Mouse (Mus musculus) liver, embryonic 13.5 days (tissue): ENCODE measurements around the gene Adgrg1. TPM values are rescaled to one million over a fixed set of nuclear protein-coding genes. Genes with fewer than 3 reads are reported as not detected.
A peak's percentile ranks its signal among the peaks of the same experiment; 100 is the strongest.

Source experiments
- ATAC-seq: fragments of 200-750 bp; cut with Nextera tagmentation; 2 replicates; pipeline ENCODE4 v1.8.0; 2017; ENCODE audit warnings: low read depth, mild to moderate bottlenecking, moderate number of reproducible peaks, moderate library complexity
- DNase-seq: peaks from one replicate; pipeline ENCODE4 v3.0.0; 2022
- H3K27ac ChIP-seq: fragments of 300-500 bp; sonication (generic); 2 replicates; pipeline ENCODE4 v1.5.1; 2015; ENCODE audit warnings: moderate library complexity, mild to moderate bottlenecking, inconsistent platforms
- H3K27me3 ChIP-seq: fragments of 300-500 bp; sonication (generic); 2 replicates; pipeline ENCODE4 v1.6.1; 2015; ENCODE audit warnings: mild to moderate bottlenecking, inconsistent platforms
- H3K36me3 ChIP-seq: fragments of 300-500 bp; sonication (generic); 2 replicates; pipeline ENCODE4 v1.6.1; 2015; ENCODE audit warnings: mild to moderate bottlenecking, inconsistent platforms
- H3K4me1 ChIP-seq: fragments of 300-500 bp; sonication (generic); replicated peaks from 2 replicates; pipeline ENCODE4 v1.6.1; 2015; ENCODE audit warnings: inconsistent platforms
- H3K4me2 ChIP-seq: fragments of 300-500 bp; sonication (generic); 2 replicates; pipeline ENCODE4 v1.6.1; 2015; ENCODE audit warnings: inconsistent platforms, mild to moderate bottlenecking, moderate library complexity
- H3K4me3 ChIP-seq: fragments of 300-500 bp; sonication (generic); replicated peaks from 2 replicates; pipeline ENCODE4 v1.5.1; 2015; ENCODE audit warnings: mild to moderate bottlenecking, inconsistent platforms
- H3K9ac ChIP-seq: fragments of 300-500 bp; sonication (generic); 2 replicates; pipeline ENCODE4 v1.6.1; 2015; ENCODE audit warnings: mild to moderate bottlenecking, inconsistent platforms
- H3K9me3 ChIP-seq: fragments of 300-500 bp; sonication (generic); replicated peaks from 2 replicates; pipeline ENCODE4 v1.6.1; 2016; ENCODE audit warnings: inconsistent platforms
- WGBS: fragments of 180-500 bp; shearing (Covaris S2); methylation state at CpG from one replicate; pipeline ENCODE4 v1.1.7; 2015; ENCODE audit not compliant: insufficient replicate concordance; 5-methylcytosine and 5-hydroxymethylcytosine counted together
- polyA plus RNA-seq: library from polyadenylated mRNA; unstranded; fragments of >200 nt; fragmentation: Nextera tagmentation; extraction: Ambion mirVana; gene quantifications from 2 replicates; pipeline ENCODE4 v1.2.1, GENCODE M21; 2015

Adgrg1 gene
- polyA plus RNA-seq, 1 experiment from 2014 or later = 42.7 TPM

GRCm38 (mm10) chr8:94987553-94987952 lies 13.0 kb downstream of the Adgrg1 start:
- Histone ChIP-seq H3K4me1 (peaks cover 96% of the 10 kb centered on the region), H3K27ac (peak overlapping the region; percentile 98), H3K9ac (peak overlapping the region; percentile 95), H3K9me3 (no peaks in the 10 kb centered on the region), H3K4me3 (peak overlapping the region; percentile 82), H3K27me3 (no peaks in the 10 kb centered on the region), H3K36me3 (peaks cover 52% of the 10 kb centered on the region), H3K4me2 (peak overlapping the region; percentile 95)
- no peak for ATAC-seq
- 20% methylated on average over 7 of the region's 7 CpGs for WGBS
- DNase-seq = no peak

DNA sequence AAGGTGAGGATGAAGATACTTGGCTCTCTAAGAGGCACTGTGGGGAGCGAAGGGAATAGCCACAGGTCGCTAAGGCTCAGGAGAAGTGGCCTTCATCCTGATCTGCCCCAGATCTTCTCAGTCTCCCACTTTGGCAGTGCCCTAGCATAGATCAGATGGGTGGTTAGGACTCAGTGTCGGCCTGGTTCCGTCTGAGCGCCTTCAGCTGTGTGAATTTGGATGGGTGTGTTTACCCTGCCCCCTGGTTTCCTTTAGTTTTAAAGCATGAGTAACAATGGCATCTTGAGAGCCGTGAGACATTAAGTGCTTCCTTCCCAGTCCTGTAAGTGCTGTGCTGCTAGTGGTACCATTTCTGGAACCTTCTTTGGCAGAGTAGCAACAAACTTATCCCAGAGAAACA lies 14.1 kb downstream of the Adgrg1 start:
- no peak for ATAC-seq
- Histone ChIP-seq H3K4me1 (peaks cover 96% of the 10 kb centered on the region), H3K9ac (peak overlapping the region; percentile 95; the same call in 1 of the 2 replicates), H3K27ac (peak overlapping the region; percentile 98), H3K4me2 (peak overlapping the region; percentile 95), H3K27me3 (no peaks in the 10 kb centered on the region), H3K4me3 (peak overlapping the region; percentile 82), H3K36me3 (peaks cover 63% of the 10 kb centered on the region), H3K9me3 (no peaks in the 10 kb centered on the region)
- no peak for DNase-seq
- WGBS = 36% methylated on average over 6 of the region's 6 CpGs

DNA sequence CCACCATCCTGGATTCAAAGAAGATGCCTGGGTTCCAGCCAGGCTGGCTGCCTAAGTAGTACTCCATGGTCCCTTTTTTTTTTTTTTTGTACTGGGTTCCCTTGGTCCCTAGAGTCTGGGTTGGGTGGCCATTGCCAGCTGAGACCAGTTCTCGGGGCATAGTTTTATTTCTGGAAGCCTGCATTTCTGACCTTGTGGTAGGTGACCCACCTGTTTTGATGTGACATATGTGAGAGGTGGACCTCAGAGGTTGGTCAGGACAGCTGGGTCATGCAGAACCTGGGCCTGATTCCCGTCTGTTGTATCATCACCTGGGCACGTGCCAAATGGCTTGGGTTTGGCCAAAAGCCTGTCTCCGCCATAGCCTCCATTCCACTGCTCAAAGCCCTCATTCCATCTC lies 15.2 kb downstream of the Adgrg1 start:
- DNase-seq = no peak
- peaks cover 100% of the 10 kb centered on the region for H3K4me1 ChIP-seq
- ATAC-seq = no peak
- peak overlapping the region; percentile 95 for H3K4me2 ChIP-seq
- H3K4me3 ChIP-seq = no peak overlapping the region
- 71% methylated on average over 4 of the region's 4 CpGs for WGBS
- 0 out of 2 replicates have a peak overlapping the region, but pooled peaks have one; percentile 98 for H3K27ac ChIP-seq
- H3K36me3 ChIP-seq = peaks cover 74% of the 10 kb centered on the region
- H3K27me3 ChIP-seq = no peaks in the 10 kb centered on the region
- no peak overlapping the region for H3K9ac ChIP-seq
- no peaks in the 10 kb centered on the region for H3K9me3 ChIP-seq

DNA sequence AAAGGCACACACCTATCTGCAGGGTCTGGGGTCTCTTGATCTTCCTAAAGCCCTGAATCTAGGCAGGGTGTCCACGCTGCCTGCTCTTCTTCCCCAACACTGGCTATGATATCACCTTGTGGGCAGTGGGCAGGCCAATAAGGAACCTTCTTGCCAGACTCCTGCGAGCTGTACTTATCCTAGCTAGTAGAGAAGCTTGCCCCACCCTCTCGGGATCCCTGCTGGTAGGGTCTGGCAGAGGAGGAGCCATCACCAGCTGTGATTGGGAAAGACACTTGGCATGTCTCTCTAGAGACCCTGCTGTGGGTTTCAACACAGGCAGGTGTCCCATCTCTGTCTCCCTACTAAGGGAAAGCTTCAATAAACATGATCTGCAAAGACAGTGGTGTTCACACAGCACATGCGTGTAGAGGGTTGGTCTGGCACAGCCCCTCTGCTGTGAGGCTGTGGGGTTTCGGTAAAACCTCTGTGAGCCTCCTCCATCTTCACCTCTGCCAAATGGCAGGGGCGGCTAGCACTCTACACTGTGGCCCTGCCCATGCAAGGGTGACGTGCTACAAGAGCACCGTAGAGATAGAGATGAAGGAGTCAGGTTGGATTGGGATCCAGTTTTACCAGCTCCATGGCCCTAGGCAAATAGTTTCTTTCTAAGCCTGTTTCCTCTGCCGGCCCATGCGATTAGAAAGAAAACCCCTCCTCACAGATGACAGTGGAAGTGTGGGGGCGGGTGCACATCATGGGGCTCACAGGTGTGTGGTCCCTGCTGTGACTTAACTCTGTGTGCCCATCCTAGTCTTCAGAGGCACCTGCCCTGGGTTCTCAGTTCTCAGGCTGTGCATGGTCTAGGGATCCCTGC lies 16.3 kb downstream of the Adgrg1 start:
- Histone ChIP-seq H3K4me2 (peak overlapping the region; percentile 95), H3K4me3 (no peak overlapping the region), H3K36me3 (peaks cover 85% of the 10 kb centered on the region), H3K4me1 (peaks cover 99% of the 10 kb centered on the region), H3K27ac (peak overlapping the region; percentile 54), H3K9ac (peak overlapping the region; percentile 19; the same call in 1 of the 2 replicates), H3K27me3 (no peaks in the 10 kb centered on the region), H3K9me3 (no peaks in the 10 kb centered on the region)
- WGBS = 42% methylated on average over 11 of the region's 11 CpGs
- 0 out of 2 replicates have a peak, but pooled peaks have one; percentile 4 for ATAC-seq
- no peak for DNase-seq

DNA sequence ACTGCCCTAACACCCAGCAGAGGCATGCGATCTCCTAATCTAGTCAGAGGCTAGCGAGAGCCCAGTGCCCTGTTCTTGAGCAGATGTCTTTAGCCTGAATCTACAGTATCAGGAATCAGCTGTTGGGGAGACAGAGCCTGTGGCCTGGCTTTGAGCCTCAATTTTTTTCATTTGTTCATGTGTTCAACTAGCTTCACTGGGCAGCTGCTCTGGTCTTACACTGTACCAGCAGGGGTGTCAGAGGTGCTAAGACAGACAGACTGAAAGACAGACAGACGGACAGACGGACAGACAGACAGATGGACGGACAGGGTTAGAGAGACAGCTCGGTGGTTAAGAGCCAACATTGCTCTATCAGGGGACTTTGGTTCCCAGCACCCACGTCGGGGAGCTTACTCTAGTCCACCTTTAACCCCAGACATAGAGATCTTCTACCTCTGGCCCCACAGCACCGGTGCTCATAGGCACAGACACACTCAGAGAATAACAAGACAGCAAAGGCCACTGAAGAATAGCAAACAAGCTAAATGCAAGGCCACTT lies 17.0 kb downstream of the Adgrg1 start:
- Histone ChIP-seq H3K4me1 (peaks cover 99% of the 10 kb centered on the region), H3K27me3 (no peaks in the 10 kb centered on the region), H3K4me3 (no peak overlapping the region), H3K9me3 (no peaks in the 10 kb centered on the region), H3K36me3 (peaks cover 91% of the 10 kb centered on the region), H3K4me2 (peak overlapping the region; percentile 95), H3K9ac (peak overlapping the region; percentile 30), H3K27ac (peak overlapping the region; percentile 54)
- DNase-seq = no peak
- WGBS = 46% methylated on average over 9 of the region's 9 CpGs
- ATAC-seq = no peak; the same call in 1 of the 2 replicates

DNA sequence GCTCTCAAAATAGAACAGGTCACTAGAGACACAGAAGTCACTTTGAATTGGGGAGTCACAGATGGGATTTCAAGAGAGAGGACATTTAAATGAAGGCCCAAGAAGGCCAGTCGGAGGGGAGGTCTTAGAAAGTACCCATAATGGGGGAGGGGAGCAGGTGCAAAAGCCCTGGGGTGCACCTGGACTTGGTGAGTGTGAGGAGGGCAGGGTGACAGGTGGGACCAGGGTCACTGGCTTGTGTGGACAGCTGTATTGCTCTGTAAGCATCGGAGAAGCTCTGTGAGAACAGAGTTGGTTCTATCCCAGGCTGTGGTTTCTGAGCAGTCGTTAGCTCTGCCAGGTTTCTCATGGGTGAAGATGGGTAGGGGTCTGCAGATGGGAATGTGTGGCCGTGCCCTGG lies 17.5 kb downstream of the Adgrg1 start:
- peak overlapping the region; percentile 54 for H3K27ac ChIP-seq

GRCm38 (mm10) chr8:94992534-94992933 lies 18.0 kb downstream of the Adgrg1 start:
- Histone ChIP-seq H3K4me3 (no peak overlapping the region), H3K9me3 (no peaks in the 10 kb centered on the region), H3K27ac (peak overlapping the region; percentile 54; the same call in 1 of the 2 replicates), H3K36me3 (peaks cover 84% of the 10 kb centered on the region), H3K9ac (no peak overlapping the region), H3K4me2 (no peak overlapping the region), H3K27me3 (no peaks in the 10 kb centered on the region), H3K4me1 (peaks cover 99% of the 10 kb centered on the region)
- 61% methylated on average over 5 of the region's 5 CpGs for WGBS
- DNase-seq = no peak
- ATAC-seq = no peak

More for the DNA sequence above, 17.5 kb downstream of the Adgrg1 start:
- DNase-seq (no peak), ATAC-seq (no peak)
- Histone ChIP-seq H3K36me3 (peaks cover 89% of the 10 kb centered on the region), H3K4me3 (no peak overlapping the region), H3K4me2 (peak overlapping the region; percentile 95; the same call in 1 of the 2 replicates), H3K4me1 (peaks cover 99% of the 10 kb centered on the region), H3K9ac (peak overlapping the region; percentile 30), H3K9me3 (no peaks in the 10 kb centered on the region), H3K27me3 (no peaks in the 10 kb centered on the region)
- 52% methylated on average over 4 of the region's 4 CpGs for WGBS

GRCm38 (mm10) chr8:94992996-94993724 lies 18.6 kb downstream of the Adgrg1 start:
- Histone ChIP-seq H3K4me2 (no peak overlapping the region), H3K9ac (0 out of 2 replicates have a peak overlapping the region, but pooled peaks have one; percentile 3), H3K9me3 (no peaks in the 10 kb centered on the region), H3K27ac (no peak overlapping the region), H3K4me3 (no peak overlapping the region), H3K36me3 (peaks cover 82% of the 10 kb centered on the region), H3K27me3 (no peaks in the 10 kb centered on the region), H3K4me1 (peaks cover 99% of the 10 kb centered on the region)
- no peak for ATAC-seq
- DNase-seq = no peak
- WGBS = 64% methylated on average over 9 of the region's 9 CpGs

DNA sequence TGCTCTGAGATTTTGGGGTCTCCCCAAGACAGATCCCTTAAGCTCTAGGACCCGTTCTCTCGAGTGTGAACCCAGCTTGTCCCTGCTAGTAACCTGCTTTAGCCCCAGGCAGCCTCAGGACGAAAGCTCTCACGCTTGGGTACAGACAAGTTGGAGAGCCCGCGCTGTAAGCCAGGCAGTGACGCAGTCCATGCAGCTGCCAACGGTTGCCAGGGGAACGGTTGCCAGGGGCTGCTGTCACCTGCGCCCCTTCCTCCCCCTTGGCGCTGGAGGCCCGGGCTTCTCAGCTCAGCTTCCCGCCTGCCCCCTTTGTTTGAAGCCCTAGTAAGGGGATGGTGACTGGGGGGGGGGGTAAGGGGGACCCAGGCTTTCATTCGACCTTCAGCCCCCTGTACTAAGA lies 19.5 kb downstream of the Adgrg1 start:
- H3K4me1 ChIP-seq = peaks cover 99% of the 10 kb centered on the region
- no peaks in the 10 kb centered on the region for H3K9me3 ChIP-seq
- H3K27ac ChIP-seq = peak overlapping the region; percentile 66; the same call in 1 of the 2 replicates
- WGBS = 36% methylated on average over 12 of the region's 14 CpGs
- H3K27me3 ChIP-seq = no peaks in the 10 kb centered on the region
- no peak for ATAC-seq
- H3K4me3 ChIP-seq = no peak overlapping the region
- DNase-seq = no peak
- peaks cover 83% of the 10 kb centered on the region for H3K36me3 ChIP-seq
- 0 out of 2 replicates have a peak overlapping the region, but pooled peaks have one; percentile 7 for H3K9ac ChIP-seq
- no peak overlapping the region for H3K4me2 ChIP-seq

DNA sequence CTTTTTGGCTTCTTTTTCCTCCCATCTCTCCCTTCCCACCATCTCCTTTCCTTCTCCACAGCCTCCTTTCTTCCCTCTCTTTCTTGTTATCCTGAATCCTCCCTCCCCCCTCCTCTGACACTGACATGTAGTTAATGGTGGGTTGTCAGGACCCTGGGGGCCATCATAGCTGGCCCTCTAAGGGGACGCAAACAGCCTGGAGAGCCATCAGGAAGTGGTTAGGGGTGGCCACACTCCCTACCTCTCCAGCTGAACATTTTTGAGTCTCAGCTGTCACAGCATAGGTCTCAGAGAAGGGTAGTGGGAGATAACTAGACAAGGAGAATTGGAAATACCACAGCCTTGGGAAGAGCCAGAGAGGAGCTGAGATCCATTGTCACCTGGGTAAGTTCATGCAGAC lies 20.0 kb downstream of the Adgrg1 start:
- Histone ChIP-seq H3K4me1 (peaks cover 99% of the 10 kb centered on the region), H3K27ac (peak overlapping the region; percentile 66), H3K36me3 (peaks cover 80% of the 10 kb centered on the region), H3K27me3 (no peaks in the 10 kb centered on the region), H3K4me3 (no peak overlapping the region), H3K9me3 (no peaks in the 10 kb centered on the region), H3K4me2 (no peak overlapping the region), H3K9ac (0 out of 2 replicates have a peak overlapping the region, but pooled peaks have one; percentile 15)
- no peak for DNase-seq
- no peak for ATAC-seq
- 58% methylated on average over 1 of the region's 1 CpGs for WGBS

DNA sequence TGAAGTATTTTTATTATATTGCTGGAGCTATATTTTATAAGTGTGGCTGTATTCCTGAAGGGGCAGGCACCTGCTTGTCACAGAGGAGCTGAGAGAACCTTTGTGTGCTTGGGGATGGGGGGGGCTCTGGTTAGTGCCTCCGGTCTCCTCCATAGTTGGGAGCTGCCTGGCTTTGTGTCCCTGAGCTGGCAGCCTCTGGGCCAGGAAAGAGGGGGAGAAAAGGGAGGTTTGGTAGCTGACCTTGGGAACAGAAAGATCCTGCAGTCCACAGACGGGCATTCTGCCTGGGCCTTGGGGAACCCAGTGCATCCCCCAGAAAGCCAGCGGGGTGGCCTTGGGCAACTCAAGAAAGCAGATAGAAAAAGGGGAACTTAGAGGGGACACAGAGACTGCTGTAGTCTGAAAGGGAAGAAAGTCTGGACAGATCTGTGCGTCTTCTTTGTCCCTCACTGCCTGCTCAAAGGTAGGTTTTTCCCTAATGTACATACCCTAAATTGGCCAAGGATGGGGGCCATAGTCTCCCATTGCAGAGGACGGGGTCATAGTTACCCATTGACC lies 20.9 kb downstream of the Adgrg1 start:
- Histone ChIP-seq H3K36me3 (peaks cover 71% of the 10 kb centered on the region), H3K27ac (peak overlapping the region; percentile 36), H3K4me2 (no peak overlapping the region)

More for the DNA sequence above, 20.9 kb downstream of the Adgrg1 start:
- peaks cover 99% of the 10 kb centered on the region for H3K4me1 ChIP-seq
- no peak overlapping the region for H3K9ac ChIP-seq
- H3K4me3 ChIP-seq = no peak overlapping the region
- no peak for ATAC-seq
- no peaks in the 10 kb centered on the region for H3K9me3 ChIP-seq
- no peak for DNase-seq
- H3K27me3 ChIP-seq = no peaks in the 10 kb centered on the region
- 65% methylated on average over 5 of the region's 5 CpGs for WGBS
